Mouse (Mus musculus) monocyte, adult 5-6 weeks (primary cell): ENCODE measurements at regions not wholly inside any gene's neighbourhood (a gene's known extent, or its start where the extent isn't known, plus 50 kb on each side); places are given as distances from the start of the nearest gene placed in this dataset.
"Not testable (repeated sequence)": the region's sequence is repeated elsewhere in the genome, so short reads cannot be mapped to it uniquely, and the experiment has no call there.

Experiments
- ATAC-seq: fragments of 153-309, 156-312 bp; replicated peaks from 2 replicates; pipeline ENCODE4 v1.8.0; 2017; ENCODE audit warnings: mild to moderate bottlenecking; ENCODE audit not compliant: low TSS enrichment, insufficient number of reproducible peaks, severe bottlenecking, poor library complexity, low FRiP score

DNA sequence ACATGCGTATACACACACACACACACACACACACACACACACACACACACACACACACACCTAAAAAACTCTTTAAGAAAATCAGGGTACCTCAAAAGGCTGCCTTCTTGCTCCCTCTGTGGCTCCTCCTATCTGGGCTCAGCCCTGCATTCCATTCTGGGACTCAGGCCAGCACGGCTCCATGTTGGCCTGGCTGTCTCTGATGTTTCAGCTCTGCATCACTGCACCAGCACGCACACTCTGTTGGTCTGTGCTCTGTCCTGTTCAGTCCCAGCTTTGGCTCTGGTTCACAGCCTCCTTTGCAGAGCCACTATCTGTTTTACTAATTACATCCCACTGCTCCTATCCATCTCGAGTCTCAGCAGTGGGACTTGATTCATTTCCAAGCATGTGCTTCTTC, 108.8 kb upstream of the Eif4g2 start:
- ATAC-seq: no peak

- ATAC-seq: no peak
Measured at GRCm38 (mm10) chr7:111191216-111191615, 108.4 kb upstream of the Eif4g2 start.

GRCm38 (mm10) chr7:111189731-111190130, 106.9 kb upstream of the Eif4g2 start:
- no peak for ATAC-seq

- no peak for ATAC-seq
Measured at GRCm38 (mm10) chr7:111185954-111186353, 103.1 kb upstream of the Eif4g2 start.

GRCm38 (mm10) chr7:111183512-111183911, 100.7 kb upstream of the Eif4g2 start:
- ATAC-seq: no peak

DNA sequence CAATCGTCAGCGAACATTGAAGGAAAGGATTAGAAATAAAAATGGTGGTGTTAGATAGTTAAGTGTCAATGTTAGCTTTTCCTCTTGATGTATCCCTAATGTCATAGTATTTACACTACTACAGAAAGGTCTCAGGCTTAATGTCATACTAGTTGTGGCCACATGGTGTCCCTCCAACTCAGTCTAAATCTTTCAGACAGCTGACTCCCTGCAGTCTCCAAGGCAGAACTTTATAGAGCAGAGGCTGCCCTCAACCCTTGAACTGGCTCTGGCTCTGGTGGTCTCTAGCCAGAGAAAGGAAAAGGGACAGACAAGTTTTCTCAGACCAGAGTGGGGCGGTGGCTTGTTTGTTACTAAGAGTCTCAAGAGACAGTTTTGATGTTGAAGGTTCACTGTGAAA, 99.5 kb upstream of the Eif4g2 start:
- peak; percentile 61; the same call in 1 of the 2 replicates for ATAC-seq

- no peak for ATAC-seq
Measured at GRCm38 (mm10) chr7:111179401-111180271, 96.8 kb upstream of the Eif4g2 start.

- no peak for ATAC-seq
Measured at GRCm38 (mm10) chr7:111174393-111175124, 91.7 kb upstream of the Eif4g2 start.

GRCm38 (mm10) chr7:111172061-111172460, 89.2 kb upstream of the Eif4g2 start:
- no peak for ATAC-seq

GRCm38 (mm10) chr7:111168546-111169233, 85.9 kb upstream of the Eif4g2 start:
- ATAC-seq: not testable (repeated sequence)

DNA sequence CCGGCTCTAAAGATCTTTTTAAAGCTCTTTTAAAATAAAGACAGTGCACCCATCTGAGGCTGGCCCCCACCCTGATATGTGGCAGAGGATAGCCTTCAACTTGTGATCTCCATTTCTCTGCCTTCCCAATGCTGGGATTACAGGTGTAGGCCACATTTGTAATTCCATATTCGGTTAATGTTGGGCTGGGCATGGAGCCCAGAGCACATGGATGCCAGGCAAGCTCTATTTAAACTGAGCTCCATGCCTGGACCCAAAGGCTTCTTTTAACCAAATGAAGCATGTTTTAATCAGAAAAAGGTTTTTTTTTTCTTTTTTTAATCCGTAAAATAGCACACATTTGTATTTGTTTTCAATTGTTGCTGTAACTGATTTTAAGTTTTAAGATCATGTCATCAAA, 82.2 kb upstream of the Eif4g2 start:
- no peak for ATAC-seq

DNA sequence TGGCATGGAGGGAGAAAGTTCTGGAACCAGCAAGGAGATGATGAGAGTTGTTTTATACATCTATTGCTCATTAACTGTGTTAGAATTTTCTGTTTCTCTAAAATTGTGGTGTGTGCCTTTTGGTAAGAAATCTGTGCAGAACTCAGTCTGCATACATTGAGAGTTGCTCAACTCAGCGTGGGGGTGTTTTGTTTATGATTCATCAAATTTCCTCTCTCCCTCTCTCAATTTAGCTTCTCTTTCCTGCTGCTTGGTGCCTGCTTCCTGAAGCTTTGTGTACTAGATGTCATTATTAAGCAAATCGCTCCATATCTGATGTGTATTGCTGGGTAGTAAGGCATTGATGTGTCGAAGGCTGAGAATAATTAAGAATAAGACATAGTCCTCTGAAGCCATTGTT, 81.4 kb upstream of the Eif4g2 start:
- no peak for ATAC-seq

DNA sequence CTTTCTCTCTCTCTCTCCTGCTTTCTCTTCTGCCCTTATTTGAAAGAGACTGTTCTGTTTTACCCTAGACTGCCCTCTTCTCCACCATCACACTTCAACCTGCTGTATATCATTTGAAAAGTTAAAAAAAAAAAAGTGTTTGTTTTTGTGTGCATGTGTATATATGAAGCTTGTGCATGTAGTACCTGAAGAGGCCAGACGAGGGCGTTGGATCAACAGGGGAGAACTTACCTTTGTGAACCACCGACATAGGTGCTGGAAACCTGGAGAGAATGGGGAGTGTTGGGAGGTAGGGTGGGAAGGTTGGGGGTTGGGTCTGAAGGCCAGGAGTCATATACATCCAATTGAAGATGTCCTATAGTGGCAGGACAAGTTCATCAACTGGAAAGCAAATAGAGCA, 81.0 kb upstream of the Eif4g2 start:
- ATAC-seq: no peak

DNA sequence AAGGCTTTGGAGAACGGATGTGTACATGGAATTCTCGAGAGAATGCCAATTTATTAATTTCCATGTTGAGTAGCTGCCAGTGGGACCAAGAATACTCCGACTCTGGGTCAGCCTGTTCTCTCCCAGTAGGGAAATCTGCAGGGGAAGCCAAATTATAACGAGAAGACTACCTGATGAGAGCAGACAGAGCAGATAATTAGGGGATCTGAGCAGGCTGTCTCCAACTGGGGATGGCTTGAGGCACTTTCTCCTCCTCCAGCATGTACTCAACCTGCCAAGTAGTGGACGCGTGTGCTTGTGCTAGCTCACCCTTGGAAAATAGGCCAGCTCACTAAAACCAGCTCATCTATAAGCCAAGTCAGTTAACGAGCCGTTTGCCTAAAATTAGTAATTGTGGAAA, 80.5 kb upstream of the Eif4g2 start:
- ATAC-seq: no peak

DNA sequence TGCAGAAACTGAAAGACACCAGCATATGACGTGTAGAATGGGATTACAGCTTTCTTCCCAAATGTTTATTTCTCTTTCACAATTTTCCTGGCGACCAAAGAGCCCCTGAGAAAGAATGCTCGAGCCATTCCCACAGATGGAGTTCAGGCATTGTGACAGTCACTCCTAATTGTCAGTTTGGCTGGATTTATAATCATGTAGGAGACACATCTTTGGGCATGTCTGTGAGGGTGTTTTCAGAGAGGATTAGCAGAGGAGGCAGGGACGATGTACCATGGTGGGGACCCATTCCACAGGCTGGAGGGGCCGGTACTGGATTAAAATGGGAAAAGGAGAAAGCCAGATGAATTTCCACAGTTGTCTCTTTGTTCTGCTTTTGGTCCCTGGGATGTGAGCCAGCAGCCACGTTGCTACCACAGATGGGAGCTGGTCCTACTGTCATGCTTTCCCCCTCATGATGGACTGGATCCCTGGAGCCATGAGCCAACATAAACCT, 76.0 kb upstream of the Eif4g2 start:
- no peak for ATAC-seq

DNA sequence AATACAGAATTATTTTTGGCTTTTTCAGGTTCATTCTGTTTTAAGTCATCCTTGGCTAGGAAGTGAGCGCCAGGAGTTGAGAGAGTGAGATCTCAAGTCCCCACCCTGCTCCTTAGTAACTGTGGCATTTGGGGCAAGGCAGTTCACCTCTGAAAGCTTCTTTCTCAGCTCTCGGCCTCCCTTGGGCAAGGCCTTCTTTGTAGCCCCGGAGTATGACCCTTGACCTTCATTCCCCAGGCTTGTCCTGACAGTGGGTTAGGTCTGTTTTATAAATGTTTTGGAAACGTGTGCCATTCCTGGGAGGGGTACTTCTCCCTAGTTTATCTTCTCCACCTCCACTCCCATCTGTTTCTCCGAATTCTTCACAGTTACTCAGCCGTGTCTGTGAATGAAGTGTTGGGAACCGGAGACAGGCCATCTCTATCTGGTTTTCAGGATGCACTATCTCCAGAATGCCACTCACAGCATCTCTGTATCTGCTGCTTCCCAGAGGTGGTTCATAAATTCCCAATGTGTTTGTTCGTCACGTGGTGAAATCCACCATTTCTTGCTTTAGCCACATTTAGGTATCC, 75.0 kb upstream of the Eif4g2 start:
- no peak for ATAC-seq

GRCm38 (mm10) chr7:111157287-111157686, 74.5 kb upstream of the Eif4g2 start:
- no peak for ATAC-seq

GRCm38 (mm10) chr7:111156472-111157231, 73.8 kb upstream of the Eif4g2 start:
- no peak for ATAC-seq
